Comparison of ENCODE assay signal across 9 mouse cellular contexts in genomic region chr10:43052462-43052861, GRCm38 (mm10).
DNase-seq lines count a peak whose midpoint lies in the region; ATAC-seq and TF ChIP-seq lines count a peak whose summit lies in the region.
"Had no signal": no experiment of that assay in that cellular context is flagged by ENCODE, and none has a peak within 500 bp of the region (broad histone marks: within the 10 kb centered on the region; RNA-seq: fewer than 3 reads in every experiment).

No protein-coding gene starts in this region.

- ATAC-seq in liver, embryonic 12.5 days, result no peak
- no peak for ATAC-seq in Patski
- peak; percentile 50 for ATAC-seq in forebrain, embryonic 16.5 days
- ATAC-seq in granulocyte monocyte progenitor cell, adult 5-6 weeks (replicated peaks; ENCODE audit: poor library complexity, severe bottlenecking), result no peak
- no peak for ATAC-seq in hindbrain, embryonic 12.5 days (ENCODE audit: low FRiP score)

- H3K27me3 ChIP-seq in liver, adult 2 months (ENCODE audit: control insufficient read depth, insufficient read depth, low read length), result no peaks in the 10 kb centered on the region
- H3K27me3 ChIP-seq in liver, embryonic 12.5 days (replicated peaks), result peaks cover 6% of the 10 kb centered on the region; the same call in 1 of the 2 replicates
- H3K27me3 ChIP-seq in Patski, result no peaks in the 10 kb centered on the region
- H3K27me3 ChIP-seq in forebrain, embryonic 16.5 days (replicated peaks; ENCODE audit: control insufficient read depth, insufficient read depth, low read length), result no peaks in the 10 kb centered on the region
- H3K27me3 ChIP-seq in hindbrain, embryonic 12.5 days, result no peaks in the 10 kb centered on the region

- no peaks in the 10 kb centered on the region for H3K79me2 ChIP-seq in liver, adult 2 months (ENCODE audit: control insufficient read depth, insufficient read depth, low read length)

- no peak overlapping the region for H3K27ac ChIP-seq in liver, adult 2 months (replicated peaks; ENCODE audit: insufficient read depth, low read depth, low read length)
- H3K27ac ChIP-seq in liver, embryonic 12.5 days, result no peak overlapping the region
- H3K27ac ChIP-seq in forebrain, embryonic 16.5 days (ENCODE audit: low read length), result no peak overlapping the region
- H3K27ac ChIP-seq in hindbrain, embryonic 12.5 days, result no peak overlapping the region

- no peaks in the 10 kb centered on the region for H3K36me3 ChIP-seq in liver, adult 2 months (ENCODE audit: control insufficient read depth, insufficient read depth, low read length)
- H3K36me3 ChIP-seq in liver, embryonic 12.5 days, result no peaks in the 10 kb centered on the region
- no peaks in the 10 kb centered on the region for H3K36me3 ChIP-seq in forebrain, embryonic 16.5 days (ENCODE audit: control insufficient read depth, insufficient read depth)
- no peaks in the 10 kb centered on the region for H3K36me3 ChIP-seq in hindbrain, embryonic 12.5 days

- in situ Hi-C loops in Patski (cut with MboI; ENCODE audit: low pct_unique_long_range_greater_than_20kb), result no loop called here

- no peak overlapping the region for H3K4me2 ChIP-seq in liver, embryonic 12.5 days
- H3K4me2 ChIP-seq in forebrain, embryonic 16.5 days (ENCODE audit: low read length), result no peak overlapping the region
- no peak overlapping the region for H3K4me2 ChIP-seq in hindbrain, embryonic 12.5 days (replicated peaks)

- no peak overlapping the region for H3K4me3 ChIP-seq in liver, adult 2 months (ENCODE audit: insufficient read depth, low read depth, low read length)
- H3K4me3 ChIP-seq in liver, embryonic 12.5 days, result no peak overlapping the region
- H3K4me3 ChIP-seq in forebrain, embryonic 16.5 days (replicated peaks; ENCODE audit: low read length), result no peak overlapping the region
- no peak overlapping the region for H3K4me3 ChIP-seq in hindbrain, embryonic 12.5 days
- H3K4me3 ChIP-seq: erythroblast, embryonic 14.5 days had no signal

- H3K9me3 ChIP-seq in liver, embryonic 12.5 days (replicated peaks), result no peaks in the 10 kb centered on the region
- no peaks in the 10 kb centered on the region for H3K9me3 ChIP-seq in forebrain, embryonic 16.5 days (ENCODE audit: control insufficient read depth, low read length)
- no peaks in the 10 kb centered on the region for H3K9me3 ChIP-seq in hindbrain, embryonic 12.5 days (replicated peaks)

- TF ChIP-seq CTCF in liver, adult 2 months (IDR thresholded peaks at IDR 0.05; ENCODE audit: low read depth, low read length), result peak; percentile 8; the same call in 1 of the 2 replicates
- TF ChIP-seq CTCF in Patski (IDR thresholded peaks at IDR 0.05), result peak; percentile 55

- peak; percentile 33 for DNase-seq in embryo, embryonic 10 days (ENCODE audit: low spot score)
- no peak for DNase-seq in embryo, embryonic 11 days
- no peak for DNase-seq in liver, adult 2 months (ENCODE audit: extremely low read depth, low read depth, low spot score)
- no peak for DNase-seq in Patski (ENCODE audit: low read depth, low spot score)

- TF ChIP-seq POLR2A in liver, adult 2 months (IDR thresholded peaks at IDR 0.05; ENCODE audit: extremely low read depth, insufficient read depth, low read length), result no peak

- no peak overlapping the region for H3K9ac ChIP-seq in liver, adult 2 months (ENCODE audit: low read depth, low read length)
- H3K9ac ChIP-seq in liver, embryonic 12.5 days, result no peak overlapping the region
- H3K9ac ChIP-seq in forebrain, embryonic 16.5 days (replicated peaks; ENCODE audit: low read depth, low read length), result no peak overlapping the region
- no peak overlapping the region for H3K9ac ChIP-seq in hindbrain, embryonic 12.5 days

- CTCF ChIA-PET in Patski (lab: Charles Lee), result interaction anchor here (1.3 kb wide), 1 partner anchor 22 kb away, joined by 3 read pairs; no protein-coding TSS in a partner anchor

- 64% methylated on average over 5 of the region's 5 CpGs for WGBS in liver, adult 2 months
- 37% methylated on average over 5 of the region's 5 CpGs for WGBS in liver, embryonic 12.5 days (ENCODE audit: insufficient replicate concordance)
- WGBS in forebrain, embryonic 16.5 days, result 48% methylated on average over 5 of the region's 5 CpGs
- 52% methylated on average over 5 of the region's 5 CpGs for WGBS in hindbrain, embryonic 12.5 days

- POLR2A ChIA-PET in Patski (lab: Charles Lee), result no interaction called here

- no peaks in the 10 kb centered on the region for H3K4me1 ChIP-seq in liver, adult 2 months (ENCODE audit: control insufficient read depth, insufficient read depth, low read length)
- no peaks in the 10 kb centered on the region for H3K4me1 ChIP-seq in liver, embryonic 12.5 days
- peaks cover 13% of the 10 kb centered on the region; the same call in 1 of the 2 replicates for H3K4me1 ChIP-seq in forebrain, embryonic 16.5 days (replicated peaks; ENCODE audit: control insufficient read depth, insufficient read depth, low read length)
- peaks cover 16% of the 10 kb centered on the region; the same call in 1 of the 2 replicates for H3K4me1 ChIP-seq in hindbrain, embryonic 12.5 days
